Mouse (Mus musculus): Measurements from ENCODE around the gene Jarid2.
"Not testable (repeated sequence)": the region's sequence is repeated elsewhere in the genome, so short reads cannot be mapped to it uniquely, and the experiment has no call there.

Jarid2 gene

DNA sequence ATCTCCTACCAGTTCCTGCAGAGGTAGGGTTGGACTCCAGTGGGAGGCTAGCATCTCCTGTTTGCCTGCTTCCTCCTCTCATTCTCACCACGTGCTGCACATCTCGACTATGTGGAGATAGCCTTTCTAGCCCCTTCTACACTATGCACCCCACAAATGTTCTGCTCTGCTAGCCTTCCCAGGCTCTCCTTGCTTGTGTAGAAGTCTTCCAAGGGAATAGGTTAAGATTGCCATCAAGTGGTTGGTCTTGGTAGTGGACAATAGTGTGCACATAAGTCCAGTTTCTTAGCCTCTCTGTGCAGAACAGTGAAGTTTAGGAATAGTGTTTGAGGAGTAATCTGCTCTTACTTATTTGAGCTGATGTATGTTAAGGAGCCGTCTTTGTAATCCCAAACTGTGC lies 104.1 kb downstream of the Jarid2 start:
- in situ Hi-C loops (cut with MseI, MboI), result no loop called here

- in situ Hi-C loops (cut with MseI, MboI), result no loop called here
Measured at GRCm38 (mm10) chr13:44837445-44837844, 108.2 kb downstream of the Jarid2 start.

DNA sequence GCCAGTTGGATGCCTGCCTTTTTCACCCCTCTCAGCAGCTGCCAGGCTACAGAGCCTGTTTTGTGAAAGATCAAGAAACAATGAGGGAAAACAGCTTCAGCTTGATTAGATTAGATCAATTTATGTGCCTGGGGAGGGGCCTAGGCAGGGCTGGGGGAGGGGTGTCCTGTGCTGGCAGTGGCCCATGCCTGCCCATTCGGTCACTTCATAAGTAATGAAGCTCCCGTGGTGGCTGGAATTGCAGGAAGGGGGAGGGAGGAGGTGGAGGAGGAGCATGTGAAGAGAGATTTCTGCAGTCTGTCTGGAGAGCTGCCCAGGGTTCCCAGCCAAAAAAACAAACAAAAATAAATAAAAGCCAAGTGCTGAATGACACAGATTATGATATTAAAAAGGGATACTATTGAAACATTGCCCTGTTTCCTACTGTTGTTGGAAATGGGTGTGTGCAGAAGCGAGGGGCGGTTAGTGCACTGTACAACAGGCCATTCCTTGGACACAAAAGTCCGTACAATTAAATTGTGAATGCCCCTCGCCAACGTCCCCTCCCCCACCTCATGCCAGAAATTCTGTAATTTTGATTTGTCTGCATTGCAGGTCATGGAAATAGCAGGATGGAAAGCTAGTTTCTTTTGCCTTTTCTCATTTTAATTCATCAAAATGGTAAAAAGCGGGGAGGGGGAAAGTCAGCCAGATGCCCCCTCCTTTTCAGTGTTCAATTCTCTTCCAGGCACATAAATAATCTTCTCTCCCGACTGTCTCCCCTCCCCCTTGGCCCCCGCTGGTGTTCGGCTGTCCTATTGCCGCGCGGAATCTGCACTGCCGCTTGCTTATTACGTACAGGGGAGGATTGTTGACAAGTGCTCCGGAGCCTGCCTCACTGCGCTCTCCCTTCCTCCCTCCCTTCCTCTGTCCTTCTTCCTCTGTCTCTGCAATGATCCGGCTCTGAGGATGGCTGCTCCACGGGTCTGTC lies 110.9 kb downstream of the Jarid2 start:
- in situ Hi-C loops (cut with MseI, MboI), result no loop called here

DNA sequence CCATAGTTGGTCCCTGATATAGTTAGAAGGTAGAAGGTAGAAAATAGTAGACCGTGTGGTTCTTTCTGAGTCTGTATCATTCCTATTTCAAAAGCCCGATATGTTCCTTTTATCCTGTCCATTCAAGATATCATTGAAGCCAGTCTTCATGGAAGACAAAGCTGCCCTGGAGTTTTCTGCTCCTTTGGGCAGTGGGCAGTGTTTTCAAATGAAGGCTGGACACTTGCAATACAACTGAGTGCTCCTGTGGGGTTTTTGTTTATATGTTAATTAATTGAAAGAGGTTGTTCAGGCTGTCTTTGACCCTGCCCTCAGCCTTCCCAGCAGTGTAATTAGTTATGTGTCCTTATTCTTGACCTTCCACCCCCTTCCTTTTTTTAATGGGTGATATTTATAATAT lies 122.2 kb downstream of the Jarid2 start:
- in situ Hi-C loops (cut with MseI, MboI), result no loop called here

GRCm38 (mm10) chr13:44852024-44852423 lies 122.8 kb downstream of the Jarid2 start:
- in situ Hi-C loops (cut with MseI, MboI), result no loop called here

- in situ Hi-C loops (cut with MseI, MboI), result no loop called here
Measured at GRCm38 (mm10) chr13:44865566-44865965, 136.3 kb downstream of the Jarid2 start.

GRCm38 (mm10) chr13:44868037-44868650 lies 138.9 kb downstream of the Jarid2 start:
- in situ Hi-C loops (cut with MseI, MboI), result no loop called here

- in situ Hi-C loops (cut with MseI, MboI), result not testable (repeated sequence)
Measured at GRCm38 (mm10) chr13:44869418-44870119, 140.3 kb downstream of the Jarid2 start.

DNA sequence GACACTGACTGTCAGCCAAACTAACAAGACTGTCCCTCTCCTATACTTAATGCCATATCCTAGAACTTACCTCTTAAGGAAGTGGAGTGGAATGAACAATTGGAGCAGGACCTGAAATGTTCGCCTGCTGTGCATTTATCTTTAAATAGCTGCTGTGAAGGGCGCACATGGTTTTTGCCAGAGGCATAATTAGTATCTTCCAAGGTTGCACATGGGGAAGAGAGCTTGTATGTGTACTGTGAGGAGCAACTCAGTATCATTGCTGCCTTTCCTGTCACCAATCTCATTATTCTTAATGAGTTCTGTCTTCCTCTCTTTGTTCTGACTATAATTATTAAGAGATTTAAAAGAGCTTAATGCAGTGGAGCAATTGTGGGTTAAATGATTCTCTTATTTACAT lies 147.5 kb downstream of the Jarid2 start:
- in situ Hi-C loops (cut with MseI, MboI), result no loop called here

DNA sequence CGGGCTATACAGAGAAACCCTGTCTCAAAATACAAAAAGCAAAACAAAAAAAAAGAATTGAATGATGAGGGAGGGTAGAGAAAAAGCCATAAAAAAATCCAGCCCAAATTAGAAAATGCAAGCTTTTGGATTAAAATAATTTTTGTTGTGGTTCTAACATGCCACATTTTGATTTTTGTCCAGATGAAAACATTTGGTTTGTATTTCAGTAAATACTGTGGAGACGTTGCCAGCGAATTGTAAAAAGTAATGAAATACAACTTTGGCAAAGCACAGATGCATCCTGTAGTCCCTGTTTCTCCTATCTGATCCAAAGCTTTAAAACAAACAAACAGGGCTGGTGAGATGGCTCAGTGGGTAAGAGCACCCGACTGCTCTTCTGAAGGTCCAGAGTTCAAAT lies 151.7 kb downstream of the Jarid2 start:
- in situ Hi-C loops (cut with MseI, MboI), result no loop called here

DNA sequence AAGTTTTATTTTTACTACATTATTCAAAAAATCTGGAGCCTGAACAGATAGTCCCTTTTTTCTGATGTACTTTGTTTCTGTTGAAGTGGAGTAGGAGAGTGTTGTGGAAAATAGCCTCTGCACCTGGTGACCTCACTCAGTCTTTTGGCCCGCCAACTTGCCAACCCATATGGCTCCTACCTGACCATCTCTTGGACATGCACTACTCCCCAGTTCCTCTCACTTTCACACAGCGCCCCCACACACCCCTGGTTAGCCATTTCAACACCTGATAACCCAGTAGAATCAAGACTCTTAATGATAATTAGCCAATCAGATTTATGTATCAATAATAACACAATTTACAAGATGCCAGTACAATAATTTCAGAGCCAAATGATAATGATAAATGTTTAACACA lies 156.9 kb downstream of the Jarid2 start:
- in situ Hi-C loops (cut with MseI, MboI), result no loop called here

- in situ Hi-C loops (cut with MseI, MboI), result no loop called here
Measured at GRCm38 (mm10) chr13:44890612-44891011, 161.3 kb downstream of the Jarid2 start.

GRCm38 (mm10) chr13:44891813-44892730 lies 162.8 kb downstream of the Jarid2 start:
- in situ Hi-C loops (cut with MseI, MboI), result no loop called here

DNA sequence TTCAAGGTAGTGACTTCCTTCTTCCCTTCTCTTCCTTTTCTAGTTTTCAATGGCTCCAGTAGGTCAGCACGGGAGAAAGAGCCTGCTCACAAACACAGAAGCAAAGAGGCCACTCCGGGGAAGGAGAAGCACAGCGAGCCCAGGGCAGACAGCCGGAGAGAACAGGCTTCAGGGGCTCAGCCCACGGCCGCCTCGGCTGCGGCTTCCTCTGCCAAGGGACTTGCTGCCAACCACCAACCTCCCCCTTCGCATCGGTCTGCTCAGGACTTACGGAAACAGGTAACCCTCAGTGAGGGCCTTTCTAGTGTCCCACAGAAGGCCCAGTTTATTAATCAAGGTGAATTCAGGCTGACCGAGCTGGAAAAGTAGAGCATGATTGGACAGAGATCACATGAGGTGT lies 166.9 kb downstream of the Jarid2 start:
- in situ Hi-C loops (cut with MseI, MboI), result no loop called here

DNA sequence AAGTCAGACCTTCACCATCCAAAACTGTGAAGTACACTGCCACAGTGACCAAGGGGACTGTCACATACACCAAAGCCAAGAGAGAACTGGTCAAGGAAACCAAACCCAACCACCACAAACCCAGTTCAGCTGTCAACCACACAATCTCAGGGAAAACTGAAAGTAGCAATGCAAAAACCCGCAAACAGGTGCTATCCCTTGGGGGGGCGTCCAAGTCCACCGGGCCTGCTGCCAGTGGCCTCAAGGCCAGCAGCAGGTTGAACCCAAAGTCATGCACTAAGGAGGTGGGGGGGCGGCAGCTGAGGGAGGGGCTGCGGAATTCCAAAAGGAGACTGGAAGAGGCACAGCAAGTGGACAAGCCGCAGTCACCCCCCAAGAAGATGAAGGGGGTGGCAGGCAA lies 173.0 kb downstream of the Jarid2 start:
- in situ Hi-C loops (cut with MseI, MboI), result no loop called here

DNA sequence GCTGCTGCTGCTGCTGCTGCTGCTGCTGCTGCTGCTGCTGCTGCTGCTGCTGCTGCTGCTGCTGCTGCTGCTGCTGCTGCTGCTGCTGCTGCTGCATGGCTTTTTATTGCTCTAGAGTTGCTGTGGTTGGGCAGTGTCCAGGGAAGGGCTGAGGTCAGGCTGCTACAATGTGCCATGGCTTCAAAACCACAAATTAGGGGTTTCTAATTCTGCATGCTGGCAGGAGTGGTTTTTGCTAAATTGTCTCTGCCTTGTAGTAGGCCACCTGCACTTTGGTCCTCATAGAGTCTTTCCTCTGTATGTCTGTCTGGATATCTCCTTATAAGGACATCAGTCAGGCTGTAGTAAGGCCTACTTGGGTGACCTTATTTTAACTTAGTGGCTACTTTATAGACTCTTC lies 174.1 kb downstream of the Jarid2 start:
- in situ Hi-C loops (cut with MseI, MboI), result no loop called here

- in situ Hi-C loops (cut with MseI, MboI), result no loop called here
Measured at GRCm38 (mm10) chr13:44904271-44904670, 175.0 kb downstream of the Jarid2 start.

GRCm38 (mm10) chr13:44906141-44906540 lies 176.9 kb downstream of the Jarid2 start:
- in situ Hi-C loops (cut with MseI, MboI), result no loop called here

GRCm38 (mm10) chr13:44907702-44908101 lies 178.4 kb downstream of the Jarid2 start:
- in situ Hi-C loops (cut with MseI, MboI), result no loop called here

DNA sequence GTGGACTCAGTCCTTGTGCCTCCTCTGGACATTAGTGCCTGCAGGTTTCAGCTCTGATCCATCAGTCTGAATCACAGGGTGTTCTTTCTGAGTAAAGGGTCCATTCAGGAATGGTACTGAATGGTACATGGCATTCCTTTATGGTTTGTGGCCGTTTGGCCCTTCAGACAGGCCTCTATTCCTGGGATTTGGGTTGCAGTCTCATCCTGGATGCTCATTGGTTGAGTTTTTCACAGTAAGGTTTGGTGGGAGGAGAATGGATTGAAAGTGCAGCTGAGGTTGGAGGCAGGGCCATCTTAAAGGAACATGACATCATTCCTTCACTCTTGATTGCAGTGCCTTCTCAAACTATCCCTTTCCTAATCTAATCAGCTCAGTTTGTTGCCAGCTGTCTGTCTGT lies 179.5 kb downstream of the Jarid2 start:
- in situ Hi-C loops (cut with MseI, MboI), result no loop called here

- in situ Hi-C loops (cut with MseI, MboI), result no loop called here
Measured at GRCm38 (mm10) chr13:44912851-44913250, 183.6 kb downstream of the Jarid2 start.
